Mouse (Mus musculus) c-Kit-negative CD71-positive TER-119-positive erythroid progenitor cells, embryonic 14.5 days (primary cell): Measurements from ENCODE around the gene 4833439L19Rik.

ENCODE experiments used
- DNase-seq: peaks from one replicate; pipeline ENCODE4 v3.0.0-alpha.2; 2013; ENCODE audit warnings: low read depth, low spot score

Gene 4833439L19Rik

DNA sequence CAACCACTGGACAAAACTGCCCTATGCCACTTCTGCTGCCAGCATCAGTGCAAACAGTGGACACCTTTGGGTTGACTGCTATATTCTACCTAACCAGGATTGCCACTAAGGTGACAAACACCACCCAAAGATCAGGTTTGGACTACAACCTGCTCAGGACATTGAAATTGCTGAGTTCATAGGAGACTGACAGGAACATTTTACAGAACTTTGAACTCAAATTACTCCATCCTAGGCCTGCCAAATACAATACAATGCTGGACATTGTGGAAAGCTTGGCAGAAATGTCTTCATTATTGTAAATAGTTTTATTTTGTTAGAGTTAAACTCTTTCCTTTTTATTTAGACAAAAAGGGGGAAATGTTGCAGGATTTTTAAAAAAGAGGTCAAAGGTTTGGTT is 44.1 kb downstream of the 4833439L19Rik start:
- DNase-seq: no peak

GRCm38 (mm10) chr13:54520221-54520620 is 45.0 kb downstream of the 4833439L19Rik start:
- DNase-seq: no peak

DNA sequence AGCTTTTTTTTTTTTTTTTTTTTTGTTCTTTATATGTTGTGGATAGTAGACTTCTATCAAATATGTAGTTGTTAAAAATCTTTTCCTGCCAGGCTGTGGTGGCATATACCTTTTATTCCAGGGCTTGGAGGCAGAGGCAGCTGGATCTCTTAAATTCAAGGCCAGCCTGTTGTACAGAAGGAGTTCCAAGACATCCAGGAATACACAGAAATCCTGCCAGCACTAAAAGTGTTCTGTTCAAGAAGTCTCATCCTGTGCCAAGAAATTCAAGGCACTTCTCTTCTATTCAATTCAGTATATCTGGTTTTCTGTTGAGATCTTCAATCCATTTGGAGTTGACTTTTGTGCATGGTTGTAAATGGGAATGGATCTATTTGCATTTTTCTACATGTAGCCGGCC is 59.3 kb downstream of the 4833439L19Rik start:
- DNase-seq: no peak

DNA sequence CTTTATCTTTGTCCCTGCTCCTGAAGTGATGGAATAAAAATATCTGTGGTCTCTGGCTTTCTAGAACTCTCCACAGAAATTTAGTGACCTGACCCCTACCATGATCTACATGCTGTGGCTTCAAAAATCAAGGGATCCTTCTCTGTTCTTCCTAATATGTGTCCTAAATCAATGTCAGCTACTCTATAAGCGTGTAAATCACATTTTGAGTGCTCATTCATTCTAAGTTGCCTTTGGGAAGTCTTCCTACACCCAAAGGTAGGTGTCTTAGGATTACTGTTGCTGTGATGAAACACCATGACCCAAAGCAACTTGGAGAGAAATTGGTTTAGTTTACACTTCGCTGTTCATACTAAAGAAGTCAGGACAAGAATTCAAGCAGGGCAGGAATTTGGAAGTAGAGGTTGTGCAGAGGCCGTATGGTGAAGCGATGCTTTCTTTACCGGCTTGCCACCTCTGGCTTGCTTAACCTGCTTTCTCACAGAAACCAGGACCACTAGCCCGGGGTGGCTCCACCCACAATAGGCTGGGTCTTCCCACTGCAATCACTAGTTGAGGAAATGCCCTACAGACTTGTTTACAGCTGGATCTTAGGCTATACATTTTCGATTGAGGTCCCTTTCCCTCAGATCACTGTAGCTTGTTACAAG is 60.5 kb downstream of the 4833439L19Rik start:
- no peak for DNase-seq

DNA sequence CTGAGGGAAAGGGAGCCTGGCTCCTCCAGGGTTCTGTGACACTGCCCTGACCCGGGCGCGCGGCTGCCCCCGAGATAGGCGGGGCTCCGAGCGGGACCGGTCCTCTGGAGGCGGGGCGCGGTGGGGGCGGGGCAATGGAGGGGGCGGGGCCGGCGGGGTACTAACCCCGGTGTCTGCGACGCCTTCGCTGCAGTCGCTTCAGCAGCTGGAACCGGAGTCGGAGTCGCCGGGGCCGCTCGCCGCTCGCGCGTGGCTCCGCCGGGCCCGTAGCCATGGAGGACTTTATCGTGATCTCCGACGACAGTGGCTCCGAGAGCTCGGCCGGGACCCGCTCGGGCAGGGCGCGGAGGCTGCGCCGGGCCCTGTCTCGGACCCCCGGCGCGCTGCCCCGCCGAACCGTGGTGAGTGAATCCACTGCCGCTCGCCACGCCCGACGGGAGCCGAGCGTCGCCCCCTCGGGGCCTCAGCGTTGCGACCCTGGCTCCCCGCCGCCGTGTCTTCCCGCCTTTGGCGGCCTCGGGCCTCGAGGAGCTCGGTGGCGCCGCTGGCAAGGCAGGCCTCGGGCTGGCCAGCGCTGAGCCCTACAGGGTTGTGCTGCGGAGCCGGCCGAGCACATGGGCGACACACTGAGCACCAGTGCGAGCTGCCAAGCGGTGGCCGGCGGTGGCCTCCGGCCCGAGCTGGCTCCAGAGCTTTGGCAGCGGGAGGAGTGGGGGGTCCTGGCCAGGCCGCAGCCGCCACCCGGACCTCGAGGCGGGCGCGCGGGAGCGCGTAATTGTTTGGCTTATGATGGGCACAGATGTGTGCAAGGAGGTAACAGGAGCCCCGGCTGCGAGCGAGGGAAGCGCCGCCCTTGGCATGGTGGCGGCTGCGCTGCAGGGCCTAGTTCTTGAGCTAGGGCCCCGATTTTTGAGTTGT is 61.4 kb downstream of the 4833439L19Rik start, which contains the start of gene Simc1:
Gene Simc1, plus strand, starts transcription at position 176 of the 918 bp plus-strand sequence.
- DNase-seq: peak; percentile 53

DNA sequence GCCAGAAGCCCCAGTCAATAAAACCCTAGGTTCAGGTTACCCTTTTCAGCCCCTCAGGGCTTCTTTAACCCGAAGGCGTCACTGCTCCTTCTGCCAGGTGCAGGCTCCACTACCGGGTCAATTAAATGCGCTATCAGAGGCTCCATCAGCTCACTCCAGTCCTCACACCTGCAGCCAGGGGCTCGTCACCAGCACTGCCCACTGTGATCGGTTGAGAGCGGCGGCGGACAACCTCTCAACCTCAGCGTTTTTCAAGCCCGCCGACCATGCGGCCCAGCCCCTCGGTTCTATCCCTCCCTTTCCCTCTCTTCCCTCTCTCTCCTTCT is 62.0 kb downstream of the 4833439L19Rik start:
- DNase-seq: no peak

DNA sequence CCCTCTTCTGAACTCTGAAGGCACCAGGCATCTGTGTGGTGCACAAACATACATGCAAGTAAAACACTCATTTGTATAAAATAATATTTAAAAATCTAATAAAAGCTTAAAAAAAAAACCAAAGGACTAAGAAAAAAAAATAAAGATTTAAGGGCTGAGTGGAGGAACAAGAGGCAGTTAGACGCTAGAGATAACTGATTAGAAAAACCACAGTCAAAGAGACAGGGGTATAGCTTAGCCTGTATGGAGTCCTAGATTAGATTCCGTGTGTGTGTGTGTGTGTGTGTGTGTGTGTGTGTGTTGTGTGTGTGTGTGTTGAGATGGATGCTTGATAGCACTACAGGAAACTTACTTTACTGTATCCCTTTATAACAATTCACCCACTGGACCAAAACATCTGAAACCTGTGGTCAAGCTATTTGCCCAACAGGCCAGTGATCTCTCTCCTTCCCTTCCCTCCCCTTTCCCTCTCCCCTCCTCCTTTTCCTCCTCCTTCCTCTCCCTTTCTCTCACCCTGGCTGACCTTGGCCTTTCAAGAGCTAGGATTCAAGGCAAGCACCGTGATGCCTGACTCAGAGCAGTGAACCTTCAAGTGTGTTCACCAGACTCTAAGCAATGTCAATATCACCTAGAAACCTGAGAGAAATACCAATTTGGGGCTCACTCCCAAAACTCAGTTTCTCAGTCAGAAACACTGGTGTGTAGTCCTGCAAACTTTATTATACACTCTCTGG is 63.1 kb downstream of the 4833439L19Rik start:
- DNase-seq: no peak

GRCm38 (mm10) chr13:54501352-54501751 is 63.9 kb downstream of the 4833439L19Rik start:
- DNase-seq: no peak
